Mouse (Mus musculus) cerebellum, postnatal 14 days (tissue): Measurements from ENCODE around the gene Lrrc58.

Experiments used
- DNase-seq, 2 experiments: peaks; one replicate each; pipeline ENCODE4 v3.0.0; 2021; ENCODE audit warnings: mixed read lengths in 2 of 2

Gene Lrrc58

DNA sequence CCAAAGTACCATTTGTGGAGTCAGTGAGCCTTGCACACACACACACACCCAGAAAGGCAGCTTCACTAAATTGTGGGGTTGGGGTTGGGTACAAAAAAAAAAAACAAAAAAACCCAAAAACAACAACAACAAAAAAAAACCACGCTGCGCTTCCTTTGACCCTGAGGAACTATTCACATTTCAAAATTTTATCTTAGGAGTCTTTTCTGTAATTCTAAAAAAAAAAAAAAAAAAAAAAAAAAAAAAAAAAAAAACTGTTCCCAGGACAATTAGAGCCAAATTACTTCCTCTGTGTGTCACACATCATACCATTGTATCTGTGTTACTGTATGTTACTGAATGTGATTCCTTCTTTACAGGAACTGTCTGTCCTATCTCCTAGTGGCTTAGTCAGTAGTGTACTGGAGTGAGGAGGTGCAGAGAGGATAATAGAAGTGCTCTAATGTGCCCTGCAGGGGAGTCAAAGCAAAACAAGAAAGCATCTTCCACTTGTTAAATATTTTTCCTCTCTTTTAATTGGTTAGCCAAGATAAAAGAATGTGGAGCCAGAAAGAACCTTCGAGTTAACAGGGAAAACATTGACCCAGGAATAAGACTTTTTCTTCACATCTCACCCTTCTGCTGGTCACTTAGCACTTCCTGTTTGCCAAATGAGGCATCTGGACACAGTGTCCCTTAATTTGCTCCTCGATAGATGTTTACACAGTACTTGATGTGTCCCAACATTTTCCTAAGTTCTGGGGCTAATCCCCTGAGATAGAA lies 1.5 kb downstream of the Lrrc58 start:
- DNase-seq, result no peak

DNA sequence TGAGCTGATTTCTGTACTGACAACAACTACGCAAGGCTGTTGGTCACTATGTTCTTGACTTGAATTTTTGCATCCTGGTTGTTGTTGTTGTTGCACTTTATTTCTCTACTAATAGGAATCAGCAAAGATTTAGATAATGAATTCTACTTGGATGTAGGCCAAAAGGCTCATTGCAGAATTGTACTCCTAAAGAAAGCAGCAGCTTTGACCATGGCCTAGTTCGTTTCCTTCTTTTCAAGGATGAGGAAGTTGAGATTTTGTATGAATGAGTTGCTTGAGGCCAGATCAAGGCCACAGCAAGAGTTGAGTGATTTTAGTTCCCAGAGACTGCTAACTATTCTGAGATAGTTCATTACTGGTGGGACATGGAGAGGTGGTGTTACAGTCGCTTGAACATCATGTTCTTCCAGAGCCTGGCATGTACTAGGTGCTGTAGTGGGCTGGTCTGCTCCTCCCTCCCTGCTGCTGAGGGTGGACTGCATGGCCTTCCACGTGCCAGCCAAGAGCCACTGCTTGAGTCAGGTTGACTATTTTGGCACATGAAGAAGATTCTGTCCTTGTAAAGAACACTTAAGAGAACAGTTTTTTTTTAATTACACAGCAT lies 3.0 kb downstream of the Lrrc58 start:
- DNase-seq, result no peak

GRCm38 (mm10) chr16:37874501-37875235 lies 6.5 kb downstream of the Lrrc58 start:
- no peak for DNase-seq

GRCm38 (mm10) chr16:37877406-37877805 lies 9.2 kb downstream of the Lrrc58 start:
- no peak for DNase-seq

DNA sequence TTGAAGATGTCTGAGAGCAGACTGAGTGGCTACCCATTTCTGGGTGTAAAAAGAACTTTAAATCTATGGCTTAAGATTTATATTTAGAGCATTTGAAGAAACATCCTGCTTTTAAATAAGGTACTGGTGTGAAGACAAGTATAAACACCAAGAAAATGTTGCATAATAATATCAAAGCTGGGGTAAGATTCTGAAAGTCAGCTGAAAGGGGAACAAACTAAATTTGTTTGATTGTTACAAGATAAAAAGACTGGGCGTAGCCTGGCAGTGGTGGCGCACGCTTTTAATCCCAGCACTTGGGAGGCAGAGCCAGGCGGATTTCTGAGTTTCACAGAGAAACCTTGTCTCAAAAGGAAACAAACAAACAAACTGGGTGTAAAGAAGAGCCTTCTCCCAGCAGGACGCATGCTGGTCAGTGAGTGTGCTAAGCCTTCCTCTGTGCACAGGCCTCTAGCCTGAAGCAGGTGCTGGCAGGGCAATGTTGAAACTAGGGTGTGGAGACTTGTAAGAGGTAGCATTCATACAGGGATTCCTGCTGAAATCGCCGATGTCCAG lies 10.8 kb downstream of the Lrrc58 start:
- no peak for DNase-seq

- no peak for DNase-seq
These were observed 11.7 kb downstream of the Lrrc58 start for GRCm38 (mm10) chr16:37879750-37880419.

DNA sequence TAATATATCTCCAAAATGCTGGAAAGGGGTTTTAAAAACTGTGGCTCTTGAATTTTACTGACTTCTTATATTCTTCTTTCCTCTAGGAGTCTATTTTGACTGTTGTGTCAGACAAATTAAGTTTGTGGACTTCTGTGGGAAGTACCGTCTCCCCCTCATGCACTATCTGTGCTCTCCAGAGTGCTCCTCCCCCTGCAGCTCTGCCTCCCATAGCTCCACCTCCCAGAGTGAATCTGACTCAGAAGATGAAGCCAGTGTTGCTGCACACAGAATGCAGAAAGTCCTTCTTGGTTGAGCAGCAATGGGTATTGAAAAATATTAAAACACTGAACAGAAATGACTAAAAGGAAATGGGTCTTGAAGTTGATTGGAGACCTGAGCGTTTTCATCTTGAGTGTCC lies 13.0 kb downstream of the Lrrc58 start:
- no peak for DNase-seq

- no peak for DNase-seq
These were observed 20.8 kb downstream of the Lrrc58 start for GRCm38 (mm10) chr16:37888986-37889385.

GRCm38 (mm10) chr16:37892667-37893066 lies 24.5 kb downstream of the Lrrc58 start:
- DNase-seq, result no peak

- DNase-seq, result no peak
These were observed 25.2 kb downstream of the Lrrc58 start for GRCm38 (mm10) chr16:37893381-37893780.

- no peak for DNase-seq
These were observed 25.8 kb downstream of the Lrrc58 start for GRCm38 (mm10) chr16:37893942-37894341.

- DNase-seq, result no peak
These were observed 30.6 kb downstream of the Lrrc58 start for GRCm38 (mm10) chr16:37898790-37899189.

GRCm38 (mm10) chr16:37899357-37899756 lies 31.2 kb downstream of the Lrrc58 start:
- peak; percentile 45 to 54 for DNase-seq

- no peak for DNase-seq
These were observed 33.1 kb downstream of the Lrrc58 start for GRCm38 (mm10) chr16:37901318-37901717.

DNA sequence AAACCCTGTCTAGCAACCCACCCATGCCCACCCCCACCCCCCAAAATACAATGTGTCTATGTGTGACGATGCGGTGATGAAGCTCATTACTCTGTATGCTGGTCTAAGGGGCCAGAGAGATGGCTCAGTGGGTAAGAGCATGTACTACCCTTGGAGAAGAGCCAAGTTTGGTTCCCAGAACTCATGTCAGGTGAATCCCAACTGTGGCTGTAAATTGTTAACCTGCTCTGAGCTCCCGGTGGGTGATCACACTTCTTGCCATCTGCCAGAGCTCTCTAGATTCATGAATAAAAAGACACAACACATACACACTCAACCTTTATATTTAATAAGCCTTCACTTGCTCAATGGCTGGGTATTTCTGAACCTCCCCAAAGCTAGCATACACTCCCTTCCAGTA lies 38.3 kb downstream of the Lrrc58 start:
- no peak for DNase-seq

DNA sequence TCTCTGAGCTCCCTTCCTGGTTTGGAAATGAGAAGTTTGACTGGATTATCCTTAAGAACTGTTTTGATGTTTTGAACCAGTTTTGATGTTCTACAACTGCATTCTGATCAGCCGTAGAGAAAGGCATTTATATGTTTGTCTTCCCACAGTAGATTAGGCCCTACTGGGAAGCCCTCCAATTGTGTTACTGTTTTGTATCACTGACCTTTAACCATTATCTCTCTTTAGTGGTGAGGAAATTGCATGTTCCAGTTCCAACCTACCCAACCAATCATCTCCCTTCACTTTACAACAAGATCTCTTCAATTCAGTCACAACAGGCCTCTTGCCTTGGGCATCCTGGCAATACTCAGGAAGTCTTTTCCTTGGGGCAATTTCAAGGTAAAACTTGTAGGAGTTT lies 42.9 kb downstream of the Lrrc58 start:
- DNase-seq, result no peak

DNA sequence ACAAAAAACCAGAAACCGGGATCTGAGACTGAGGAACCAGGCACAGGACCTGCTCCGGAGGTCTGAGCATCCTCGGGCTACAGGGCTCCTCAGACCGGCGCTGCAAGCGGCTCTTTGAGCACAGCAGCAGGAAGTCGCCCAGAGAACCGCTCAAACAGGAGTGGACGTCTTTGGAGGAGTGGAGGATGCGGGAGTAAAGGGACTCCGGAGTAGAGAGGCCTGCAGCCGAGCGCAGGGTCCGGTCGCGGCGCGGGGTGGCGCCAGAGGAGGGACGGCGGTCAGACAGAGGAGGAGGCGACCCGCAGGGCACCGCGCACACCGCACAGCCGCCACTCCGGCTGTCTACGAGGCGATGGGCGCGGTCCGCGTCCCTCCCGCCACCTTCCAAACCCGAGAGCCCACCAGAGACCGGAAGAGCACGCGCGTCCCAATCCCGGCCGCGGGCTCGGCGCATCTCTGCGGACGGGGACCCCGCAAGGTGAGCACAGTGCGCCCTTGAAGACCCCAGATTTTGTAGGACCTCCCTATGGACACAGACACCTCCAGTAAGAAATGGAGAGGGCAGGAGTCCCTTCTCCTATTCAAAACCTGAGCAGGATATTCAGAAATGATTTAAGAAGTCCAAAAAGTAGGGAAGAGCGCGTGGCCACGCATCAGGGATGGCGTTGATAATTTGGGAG lies 48.1 kb downstream of the Lrrc58 start, which contains the start of gene Gpr156:
Gpr156 (plus strand) TSS at position 359 of the 680 bp plus-strand sequence.
- peak; percentile 63 to 68 for DNase-seq

DNA sequence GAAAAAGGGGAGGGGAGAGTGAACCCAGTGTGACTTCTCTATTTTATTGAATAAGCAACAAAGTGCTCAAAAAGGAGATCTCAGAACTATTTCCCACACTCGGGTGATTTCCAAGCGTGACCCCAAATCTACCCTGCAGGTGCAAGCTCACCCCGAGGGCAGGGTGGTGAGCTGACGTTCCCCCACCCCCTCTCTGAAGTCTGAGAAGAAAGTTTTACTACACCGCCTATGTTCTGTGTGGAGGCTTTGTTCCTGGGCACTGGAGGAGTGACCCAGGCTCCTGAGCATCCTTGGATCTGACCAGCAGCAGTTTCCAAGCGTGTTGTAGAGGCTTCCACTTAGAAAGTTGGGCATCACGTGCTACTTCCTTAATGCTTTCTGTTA lies 48.6 kb downstream of the Lrrc58 start:
- DNase-seq, result no peak

- peak in 1 of 2 experiments; percentile 32 for DNase-seq
These were observed 50.8 kb downstream of the Lrrc58 start for GRCm38 (mm10) chr16:37919000-37919399.

DNA sequence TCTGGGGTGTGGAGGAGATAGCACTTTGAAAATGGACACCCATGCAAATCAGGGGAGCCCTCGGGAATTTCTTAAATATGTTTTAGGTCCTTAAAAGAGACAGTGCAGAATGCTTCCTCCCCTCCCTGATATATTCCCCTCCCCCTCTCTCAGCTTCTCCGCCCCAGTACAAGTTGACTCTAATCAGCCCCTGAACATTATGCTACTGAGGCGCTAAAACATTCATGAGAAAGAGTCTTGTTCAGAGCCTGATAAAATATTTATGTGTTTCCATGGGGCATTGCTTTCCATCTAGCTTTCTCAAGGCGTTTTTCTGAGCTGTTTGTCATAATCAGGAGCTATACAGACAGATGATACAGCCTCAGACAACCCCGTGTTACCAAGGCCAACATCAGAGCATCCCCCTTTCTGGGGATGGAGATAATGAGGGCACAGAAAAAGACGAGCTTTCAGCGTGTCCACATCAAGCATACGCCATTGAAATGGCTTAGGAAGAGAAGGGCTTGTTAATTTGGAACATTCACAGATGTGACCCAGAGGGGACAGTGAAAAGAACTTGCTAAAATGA lies 52.7 kb downstream of the Lrrc58 start:
- no peak for DNase-seq

- no peak for DNase-seq
These were observed 57.9 kb downstream of the Lrrc58 start for GRCm38 (mm10) chr16:37926087-37926486.

DNA sequence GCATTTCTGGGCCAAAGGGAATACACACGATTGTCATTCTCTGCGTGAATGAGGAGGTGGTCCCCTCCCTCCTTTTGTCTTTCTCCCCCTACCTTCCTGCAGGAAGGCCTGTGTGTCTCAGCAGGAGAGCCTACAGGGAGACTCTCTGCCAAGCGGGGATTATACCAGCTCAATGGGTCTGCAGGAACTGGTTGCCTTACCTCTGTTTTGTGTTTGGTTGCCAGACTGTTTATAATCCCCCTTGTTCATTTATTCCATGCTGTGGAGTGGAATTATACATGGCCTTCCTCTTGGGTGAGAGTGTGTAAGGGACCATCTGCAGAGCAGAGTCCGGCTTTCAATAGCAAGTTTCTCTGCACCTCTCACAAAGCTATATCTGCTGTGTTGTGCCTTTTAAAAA lies 58.9 kb downstream of the Lrrc58 start:
- peak; percentile 19 to 28 for DNase-seq
